Mouse (Mus musculus) neural tube, embryonic 11.5 days (tissue): ENCODE data around the gene Ttc4. TPM values are rescaled to one million over a fixed set of nuclear protein-coding genes. Genes with fewer than 3 reads are reported as not detected.

ENCODE experiments used
- ATAC-seq: fragments of 200-750 bp; cut with Nextera tagmentation; 2 replicates; pipeline ENCODE4 v1.8.0; 2017; ENCODE audit warnings: moderate number of reproducible peaks, mild to moderate bottlenecking, moderate TSS enrichment, moderate library complexity; ENCODE audit not compliant: insufficient read depth, low FRiP score, low TSS enrichment
- DNase-seq: peaks from one replicate; pipeline ENCODE4 v3.0.0-alpha.2; 2015; ENCODE audit warnings: low spot score
- H3K27ac ChIP-seq: fragments of 300-500 bp; sonication (generic); 2 replicates; pipeline ENCODE4 v1.5.1; 2014; ENCODE audit warnings: low read depth, mild to moderate bottlenecking, low read length
- H3K27me3 ChIP-seq: fragments of 300-500 bp; sonication (generic); 2 replicates; pipeline ENCODE4 v1.6.1; 2014; ENCODE audit warnings: mild to moderate bottlenecking, low read length, mixed read lengths; ENCODE audit not compliant: control insufficient read depth, insufficient read depth
- H3K36me3 ChIP-seq: fragments of 300-500 bp; sonication (generic); 2 replicates; pipeline ENCODE4 v1.6.1; 2014; ENCODE audit warnings: mild to moderate bottlenecking, low read length, moderate library complexity, mixed read lengths; ENCODE audit not compliant: control insufficient read depth, insufficient read depth
- H3K4me1 ChIP-seq: fragments of 300-500 bp; sonication (generic); 2 replicates; pipeline ENCODE4 v1.6.1; 2014; ENCODE audit warnings: low read length, mixed read lengths; ENCODE audit not compliant: control insufficient read depth, insufficient read depth
- H3K4me2 ChIP-seq: fragments of 300-500 bp; sonication (generic); 2 replicates; pipeline ENCODE4 v1.6.1; 2014; ENCODE audit warnings: low read depth, mild to moderate bottlenecking, moderate library complexity
- H3K4me3 ChIP-seq: fragments of 300-500 bp; sonication (generic); 2 replicates; pipeline ENCODE4 v1.5.1; 2014; ENCODE audit warnings: low read depth, low read length
- H3K9ac ChIP-seq: fragments of 300-500 bp; sonication (generic); 2 replicates; pipeline ENCODE4 v1.6.1; 2014; ENCODE audit warnings: mild to moderate bottlenecking, low read length
- H3K9me3 ChIP-seq: fragments of 300-500 bp; sonication (generic); 2 replicates; pipeline ENCODE4 v1.6.1; 2016; ENCODE audit warnings: low read length; ENCODE audit not compliant: control insufficient read depth
- WGBS: fragments of 180-500 bp; shearing (Covaris S2); extraction: QIAGEN DNeasy Blood & Tissue Kit; methylation state at CpG from one replicate; pipeline ENCODE4 v1.1.7; 2014; 5-methylcytosine and 5-hydroxymethylcytosine counted together
- polyA plus RNA-seq: library from polyadenylated mRNA; unstranded; fragments of >200 nt; fragmentation: Nextera tagmentation; extraction: Ambion mirVana; gene quantifications from 2 replicates; pipeline ENCODE4 v1.2.1, GENCODE M21; 2014

Ttc4 gene
- polyA plus RNA-seq, 1 experiment from 2014 or later, result 114 TPM

DNA sequence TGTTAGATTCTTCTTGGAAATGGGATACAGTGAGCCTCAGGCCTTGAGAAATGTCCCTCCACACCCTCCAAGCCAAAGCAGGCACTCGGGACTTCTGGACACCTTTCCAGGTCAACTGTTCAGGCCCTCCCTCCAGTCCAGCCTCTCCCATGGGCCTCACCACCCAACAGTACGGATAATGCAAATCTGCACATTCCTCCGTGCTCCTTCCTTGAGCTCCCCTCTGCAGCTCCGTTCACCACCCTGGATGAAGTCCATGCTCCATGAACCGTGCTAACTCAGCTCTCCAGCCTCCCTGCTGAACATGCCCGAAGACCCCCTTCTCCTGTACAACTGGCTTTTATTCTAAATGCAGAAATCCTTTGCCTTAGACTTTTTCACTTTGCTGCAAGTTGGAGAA, 14.0 kb downstream of the Ttc4 start:
- Histone ChIP-seq H3K4me2 (no peak overlapping the region), H3K27me3 (no peaks in the 10 kb centered on the region), H3K27ac (no peak overlapping the region), H3K4me1 (no peaks in the 10 kb centered on the region), H3K9me3 (no peaks in the 10 kb centered on the region), H3K36me3 (peaks cover 28% of the 10 kb centered on the region), H3K9ac (no peak overlapping the region), H3K4me3 (no peak overlapping the region)
- DNase-seq, result no peak
- WGBS, result 93% methylated on average over 6 of the region's 6 CpGs
- no peak for ATAC-seq

DNA sequence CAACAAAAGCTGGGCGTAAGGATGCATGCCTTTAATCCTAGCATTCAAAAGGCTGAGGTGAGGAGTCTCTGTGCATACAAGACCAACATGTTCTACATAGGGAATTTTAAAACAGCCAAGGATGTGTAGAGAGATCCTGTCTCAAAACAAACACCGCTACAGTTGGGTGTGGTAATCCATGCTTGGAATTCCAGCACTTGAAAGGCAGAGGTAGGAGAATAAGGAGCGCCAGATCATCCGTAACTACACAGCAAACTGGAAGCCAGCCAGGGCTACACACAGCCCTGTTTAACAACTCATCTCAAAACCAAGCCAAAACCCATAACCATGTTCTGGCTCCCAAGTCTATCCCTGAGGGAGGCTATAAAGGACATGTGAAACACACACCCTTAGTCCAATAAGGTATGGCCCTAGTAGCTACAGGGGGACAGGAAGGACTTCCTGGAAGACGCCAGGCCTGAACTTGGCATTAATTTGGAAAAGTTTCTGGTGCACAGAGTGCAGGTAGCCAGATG, 14.7 kb downstream of the Ttc4 start:
- Histone ChIP-seq H3K9me3 (no peaks in the 10 kb centered on the region), H3K4me1 (no peaks in the 10 kb centered on the region), H3K27ac (no peak overlapping the region), H3K4me2 (no peak overlapping the region), H3K27me3 (no peaks in the 10 kb centered on the region), H3K4me3 (no peak overlapping the region), H3K36me3 (peaks cover 24% of the 10 kb centered on the region), H3K9ac (no peak overlapping the region)
- 97% methylated on average over 5 of the region's 5 CpGs for WGBS
- DNase-seq, result no peak
- no peak for ATAC-seq

DNA sequence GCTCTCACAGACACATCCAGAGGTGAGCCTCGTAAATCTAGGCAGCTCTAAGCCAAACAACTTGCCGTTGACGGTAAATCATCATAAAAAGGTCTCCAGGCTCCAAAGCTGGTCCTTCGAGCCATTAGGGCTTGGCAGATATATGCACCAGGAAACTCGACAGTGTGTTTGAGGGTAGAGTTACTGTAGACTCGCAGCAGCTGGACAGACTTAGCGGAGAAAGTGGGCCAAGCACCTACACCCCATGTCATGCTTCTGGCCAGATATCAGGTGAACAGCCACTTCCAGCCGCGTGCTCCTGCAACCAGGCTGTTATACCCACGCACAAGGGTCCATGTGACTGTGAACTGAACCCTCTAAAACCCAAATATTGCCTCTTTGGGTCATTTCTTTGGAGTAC, 23.1 kb downstream of the Ttc4 start:
- H3K27me3 ChIP-seq, result no peaks in the 10 kb centered on the region
- ATAC-seq (no peak), DNase-seq (no peak)
- H3K4me2 ChIP-seq, result no peak overlapping the region
- H3K9me3 ChIP-seq, result no peaks in the 10 kb centered on the region
- no peak overlapping the region for H3K4me3 ChIP-seq
- no peak overlapping the region for H3K27ac ChIP-seq
- peaks cover 7% of the 10 kb centered on the region for H3K4me1 ChIP-seq
- 87% methylated on average over 10 of the region's 10 CpGs for WGBS
- H3K9ac ChIP-seq, result no peak overlapping the region
- H3K36me3 ChIP-seq, result no peaks in the 10 kb centered on the region; the same call in 1 of the 2 replicates

DNA sequence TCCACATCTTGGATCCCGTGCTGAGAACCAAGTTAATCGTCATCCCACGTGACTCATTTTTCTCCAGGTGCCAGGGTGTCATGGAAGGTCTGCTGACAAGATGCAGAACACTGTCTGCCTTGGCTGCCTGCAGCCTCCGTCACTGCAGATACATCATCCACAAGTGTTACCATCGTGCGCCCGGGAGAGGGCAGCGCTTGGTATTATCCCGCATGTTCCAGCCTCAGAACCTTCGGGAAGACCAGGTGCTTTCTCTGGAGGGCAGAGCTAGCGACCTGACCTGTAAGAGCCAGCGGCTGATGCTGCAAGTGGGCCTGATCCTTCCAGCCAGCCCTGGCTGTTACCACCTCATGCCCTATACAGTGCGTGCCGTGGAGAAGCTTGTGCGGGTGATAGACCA, 25.7 kb downstream of the Ttc4 start:
- 95% methylated on average over 15 of the region's 15 CpGs for WGBS
- Histone ChIP-seq H3K4me3 (no peak overlapping the region), H3K36me3 (no peaks in the 10 kb centered on the region; the same call in 1 of the 2 replicates), H3K27ac (no peak overlapping the region), H3K27me3 (no peaks in the 10 kb centered on the region), H3K9ac (no peak overlapping the region), H3K4me1 (peaks cover 7% of the 10 kb centered on the region), H3K9me3 (no peaks in the 10 kb centered on the region), H3K4me2 (no peak overlapping the region)
- DNase-seq, result no peak
- ATAC-seq, result no peak

DNA sequence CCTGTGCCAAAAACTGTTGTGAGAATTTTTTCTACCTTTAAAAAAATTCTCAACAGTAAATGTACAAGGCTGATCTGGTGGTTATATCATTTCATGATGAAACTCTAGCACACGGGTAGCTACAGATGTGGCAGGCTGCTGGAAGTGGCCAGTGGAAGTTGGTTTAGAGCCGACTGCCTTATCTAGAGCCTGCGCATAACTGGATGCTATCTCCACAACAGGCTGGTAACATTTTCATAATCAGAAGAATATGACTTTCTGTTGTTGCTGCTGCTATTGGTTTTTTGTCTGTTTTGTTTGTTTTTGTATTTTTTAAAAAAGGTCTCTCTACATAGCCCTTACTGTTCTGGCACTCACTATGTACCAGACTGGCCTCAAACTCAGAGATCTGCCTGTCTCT, 26.2 kb downstream of the Ttc4 start:
- WGBS, result 94% methylated on average over 3 of the region's 3 CpGs

DNA sequence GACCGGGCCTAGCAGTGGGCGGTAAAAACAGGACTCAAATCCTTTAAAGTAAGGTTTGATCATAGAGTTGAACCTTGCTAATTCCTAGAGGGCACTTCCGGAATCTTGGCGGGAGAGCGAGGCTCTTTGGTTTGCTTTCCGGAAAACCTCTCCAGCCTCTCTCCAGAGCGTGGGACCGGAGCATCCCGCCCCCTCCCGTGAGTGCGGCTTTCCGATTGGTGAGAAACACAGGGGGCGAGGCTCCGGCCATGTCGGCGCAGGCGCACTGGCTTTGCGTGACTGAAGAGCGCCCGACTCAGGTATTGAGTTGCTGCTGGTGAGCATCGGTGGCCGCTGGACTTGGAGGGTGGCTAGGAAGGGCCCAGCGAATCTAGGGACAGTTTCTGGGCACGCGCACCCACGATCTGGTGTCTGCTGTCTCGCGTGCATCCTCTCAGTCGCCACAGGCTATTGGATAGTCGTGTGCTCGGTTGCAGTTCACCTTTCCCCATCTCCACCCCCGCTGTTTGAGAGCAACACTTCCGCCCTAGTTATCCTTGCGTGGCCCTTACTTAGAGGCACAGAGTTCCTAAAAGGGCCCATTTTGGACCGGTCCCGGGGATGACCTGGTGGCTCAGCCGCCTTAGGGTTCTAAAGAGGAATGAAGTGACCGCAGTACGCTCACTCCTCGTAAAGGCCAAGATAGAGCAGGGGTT, 27.8 kb downstream of the Ttc4 start, which contains the start of gene Pars2:
Pars2 (plus strand) TSS at position 237 of the 695 bp plus-strand sequence.
- H3K27me3 ChIP-seq, result no peaks in the 10 kb centered on the region
- no peak within 1 kb of the TSS for H3K27ac ChIP-seq
- H3K4me3 ChIP-seq, result peak within 1 kb of the TSS; percentile 70
- H3K36me3 ChIP-seq, result no peaks in the 10 kb centered on the region; the same call in 1 of the 2 replicates
- WGBS, result 3% methylated on average over 40 of the region's 40 CpGs
- H3K9ac ChIP-seq, result peak within 1 kb of the TSS; percentile 81
- H3K4me2 ChIP-seq, result peak within 1 kb of the TSS; percentile 91
- peak; percentile 99 for DNase-seq
- H3K9me3 ChIP-seq, result no peaks in the 10 kb centered on the region
- peaks cover 7% of the 10 kb centered on the region for H3K4me1 ChIP-seq
- ATAC-seq, result peak; percentile 97

More for the DNA sequence above, 26.2 kb downstream of the Ttc4 start:
- H3K4me2 ChIP-seq, result no peak overlapping the region
- H3K9ac ChIP-seq, result no peak overlapping the region
- H3K27ac ChIP-seq, result no peak overlapping the region
- H3K4me3 ChIP-seq, result no peak overlapping the region
- H3K9me3 ChIP-seq, result no peaks in the 10 kb centered on the region
- H3K4me1 ChIP-seq, result peaks cover 7% of the 10 kb centered on the region
- no peak for ATAC-seq
- H3K27me3 ChIP-seq, result no peaks in the 10 kb centered on the region
- DNase-seq, result no peak
- no peaks in the 10 kb centered on the region; the same call in 1 of the 2 replicates for H3K36me3 ChIP-seq

DNA sequence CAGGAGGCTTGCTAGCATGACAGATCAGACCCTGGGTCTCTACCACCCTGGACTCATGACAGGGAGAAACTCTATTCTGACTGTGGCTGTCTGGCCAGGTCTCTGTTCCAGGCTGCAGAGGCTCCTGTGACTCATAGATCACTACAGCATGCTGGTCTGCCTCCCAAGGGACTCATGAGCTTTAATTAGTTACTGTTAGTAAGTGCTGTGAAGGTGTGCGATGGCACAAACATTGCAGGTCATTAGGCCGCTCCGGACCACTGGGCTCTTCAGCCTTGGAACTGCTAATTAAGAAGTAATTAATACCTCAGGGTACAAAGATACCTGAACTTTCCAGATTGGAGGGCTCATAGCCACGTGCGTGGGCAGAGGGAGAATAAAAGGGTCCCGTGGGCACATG, 31.6 kb downstream of the Ttc4 start:
- no peak for ATAC-seq
- Histone ChIP-seq H3K27me3 (no peaks in the 10 kb centered on the region), H3K27ac (no peak overlapping the region), H3K36me3 (no peaks in the 10 kb centered on the region), H3K9ac (no peak overlapping the region), H3K4me3 (no peak overlapping the region), H3K9me3 (no peaks in the 10 kb centered on the region), H3K4me1 (peaks cover 7% of the 10 kb centered on the region), H3K4me2 (no peak overlapping the region)
- WGBS, result 86% methylated on average over 6 of the region's 6 CpGs
- no peak for DNase-seq

DNA sequence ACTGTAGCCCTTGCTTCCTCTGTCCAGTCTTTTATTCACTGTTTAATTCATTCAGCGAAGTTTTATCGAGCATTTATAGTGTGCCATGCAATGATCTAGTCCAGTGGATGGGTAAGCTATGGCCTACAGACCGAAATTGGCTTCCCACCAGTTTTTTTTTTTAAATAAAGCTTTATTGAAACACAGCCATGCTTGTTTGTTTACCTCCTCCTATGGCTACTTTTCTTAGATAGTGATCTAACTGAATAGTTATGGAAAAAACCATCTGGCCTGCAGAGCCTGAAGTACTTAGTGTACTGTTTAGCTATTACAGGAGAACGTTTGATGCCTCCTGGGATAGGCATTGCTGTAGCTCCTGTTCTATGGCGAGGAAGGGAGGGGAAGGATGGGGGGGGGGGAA, 32.9 kb downstream of the Ttc4 start:
- no peak overlapping the region for H3K4me3 ChIP-seq
- no peak for ATAC-seq
- H3K9me3 ChIP-seq, result no peaks in the 10 kb centered on the region
- DNase-seq, result no peak
- H3K9ac ChIP-seq, result no peak overlapping the region
- H3K4me2 ChIP-seq, result no peak overlapping the region
- no peak overlapping the region for H3K27ac ChIP-seq
- H3K36me3 ChIP-seq, result no peaks in the 10 kb centered on the region
- WGBS, result 76% methylated on average over 5 of the region's 5 CpGs
- H3K27me3 ChIP-seq, result no peaks in the 10 kb centered on the region
- no peaks in the 10 kb centered on the region for H3K4me1 ChIP-seq

DNA sequence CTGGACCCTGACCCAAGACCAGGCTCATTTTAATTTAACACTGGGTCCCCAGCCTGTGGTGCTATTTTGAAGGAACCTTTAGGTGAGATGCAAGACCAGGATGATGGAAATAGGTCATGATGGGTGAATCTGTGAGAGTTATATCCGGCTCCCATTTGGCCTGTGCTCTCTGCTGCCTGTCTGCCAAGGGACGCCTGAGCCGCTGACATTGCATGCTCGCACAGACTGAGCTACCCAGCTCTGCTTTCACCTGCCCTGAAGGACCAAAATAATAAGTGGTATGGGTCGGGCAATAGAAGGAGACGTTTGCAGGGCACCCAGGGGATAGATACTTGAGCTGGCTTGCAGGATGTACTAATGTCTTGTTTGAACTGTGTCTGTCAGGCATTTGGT, 34.5 kb downstream of the Ttc4 start:
- H3K4me1 ChIP-seq, result no peaks in the 10 kb centered on the region
- WGBS, result 76% methylated on average over 6 of the region's 6 CpGs
- no peaks in the 10 kb centered on the region for H3K9me3 ChIP-seq
- H3K36me3 ChIP-seq, result no peaks in the 10 kb centered on the region
- DNase-seq, result no peak
- no peak overlapping the region for H3K27ac ChIP-seq
- no peak overlapping the region for H3K4me3 ChIP-seq
- no peak for ATAC-seq
- H3K9ac ChIP-seq, result no peak overlapping the region
- no peaks in the 10 kb centered on the region for H3K27me3 ChIP-seq
- no peak overlapping the region for H3K4me2 ChIP-seq
